Mouse (Mus musculus) limb, embryonic 10.5 days (tissue): ENCODE measurements around the gene Fitm2. TPM values are rescaled to one million over a fixed set of nuclear protein-coding genes. Genes with fewer than 3 reads are reported as not detected.
"Not testable (repeated sequence)": the region's sequence is repeated elsewhere in the genome, so short reads cannot be mapped to it uniquely, and the experiment has no call there.

Source experiments
- DNase-seq: peaks from one replicate; pipeline ENCODE4 v3.0.0-alpha.2; 2017; ENCODE audit warnings: low spot score
- H3K27ac ChIP-seq: fragments of 300-500 bp; sonication (generic); 2 replicates; pipeline ENCODE4 v1.5.1; 2016; ENCODE audit warnings: mild to moderate bottlenecking
- H3K27me3 ChIP-seq: fragments of 300-500 bp; sonication (generic); 2 replicates; pipeline ENCODE4 v1.6.1; 2016; ENCODE audit warnings: low read depth, mild to moderate bottlenecking; ENCODE audit not compliant: poor library complexity, severe bottlenecking
- H3K36me3 ChIP-seq: fragments of 300-500 bp; sonication (generic); 2 replicates; pipeline ENCODE4 v1.6.1; 2016; ENCODE audit warnings: mild to moderate bottlenecking, moderate library complexity
- H3K4me1 ChIP-seq: fragments of 300-500 bp; sonication (generic); 2 replicates; pipeline ENCODE4 v1.6.1; 2016
- H3K4me3 ChIP-seq: fragments of 300-500 bp; sonication (generic); 2 replicates; pipeline ENCODE4 v1.5.1; 2016; ENCODE audit warnings: mild to moderate bottlenecking, moderate library complexity
- H3K9me3 ChIP-seq: fragments of 300-500 bp; sonication (generic); replicated peaks from 2 replicates; pipeline ENCODE4 v1.6.1; 2016; ENCODE audit warnings: mild to moderate bottlenecking
- WGBS: fragments of 180-500 bp; shearing (Covaris S2); methylation state at CpG from one replicate; pipeline ENCODE4 v1.1.7; 2016; 5-methylcytosine and 5-hydroxymethylcytosine counted together
- polyA plus RNA-seq: library from polyadenylated mRNA; unstranded; fragments of >200 nt; fragmentation: Nextera tagmentation; extraction: Ambion mirVana; gene quantifications from 2 replicates; pipeline ENCODE4 v1.2.1, GENCODE M21; 2016

The Fitm2 gene
- polyA plus RNA-seq, 1 experiment from 2014 or later: 10.0 TPM

DNA sequence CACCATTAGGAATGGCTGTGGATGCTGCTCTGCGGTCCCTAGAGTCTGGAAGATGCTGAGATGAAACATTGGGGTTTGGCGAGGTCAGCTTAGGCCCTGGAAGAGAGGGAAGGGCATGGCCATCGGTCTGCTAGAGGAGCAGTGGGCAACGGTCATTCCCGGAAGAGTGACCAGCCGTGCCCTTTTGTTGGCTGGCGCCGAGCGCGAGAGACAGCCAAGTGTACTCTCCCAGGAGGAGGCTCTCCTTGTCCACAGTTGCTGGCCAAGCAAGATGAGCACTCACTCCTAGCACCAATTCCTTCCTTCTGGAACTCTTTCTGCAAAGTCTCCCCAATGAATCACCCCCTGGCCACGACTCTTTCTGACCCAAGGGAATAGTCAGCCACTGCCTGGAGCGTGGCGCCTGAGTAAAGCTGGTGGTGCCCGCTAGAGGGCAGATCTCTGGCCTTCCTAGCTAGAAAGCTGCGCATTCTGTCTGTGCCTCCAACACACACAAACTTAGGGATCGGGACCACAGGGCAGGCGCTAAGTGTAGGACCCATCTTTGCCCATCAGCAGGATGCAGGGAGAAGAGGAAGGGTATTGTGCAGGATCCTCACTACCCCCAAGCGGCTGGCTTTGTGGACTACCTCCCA lies 7.9 kb upstream of the Fitm2 start:
- H3K27me3 ChIP-seq: peaks cover 37% of the 10 kb centered on the region
- no peak overlapping the region for H3K27ac ChIP-seq
- H3K36me3 ChIP-seq: no peaks in the 10 kb centered on the region
- H3K4me1 ChIP-seq: peaks cover 16% of the 10 kb centered on the region
- 51% methylated on average over 18 of the region's 18 CpGs for whole genome bisulfite sequencing
- no peak overlapping the region for H3K4me3 ChIP-seq
- no peaks in the 10 kb centered on the region for H3K9me3 ChIP-seq
- DNase-seq: peak; percentile 45

DNA sequence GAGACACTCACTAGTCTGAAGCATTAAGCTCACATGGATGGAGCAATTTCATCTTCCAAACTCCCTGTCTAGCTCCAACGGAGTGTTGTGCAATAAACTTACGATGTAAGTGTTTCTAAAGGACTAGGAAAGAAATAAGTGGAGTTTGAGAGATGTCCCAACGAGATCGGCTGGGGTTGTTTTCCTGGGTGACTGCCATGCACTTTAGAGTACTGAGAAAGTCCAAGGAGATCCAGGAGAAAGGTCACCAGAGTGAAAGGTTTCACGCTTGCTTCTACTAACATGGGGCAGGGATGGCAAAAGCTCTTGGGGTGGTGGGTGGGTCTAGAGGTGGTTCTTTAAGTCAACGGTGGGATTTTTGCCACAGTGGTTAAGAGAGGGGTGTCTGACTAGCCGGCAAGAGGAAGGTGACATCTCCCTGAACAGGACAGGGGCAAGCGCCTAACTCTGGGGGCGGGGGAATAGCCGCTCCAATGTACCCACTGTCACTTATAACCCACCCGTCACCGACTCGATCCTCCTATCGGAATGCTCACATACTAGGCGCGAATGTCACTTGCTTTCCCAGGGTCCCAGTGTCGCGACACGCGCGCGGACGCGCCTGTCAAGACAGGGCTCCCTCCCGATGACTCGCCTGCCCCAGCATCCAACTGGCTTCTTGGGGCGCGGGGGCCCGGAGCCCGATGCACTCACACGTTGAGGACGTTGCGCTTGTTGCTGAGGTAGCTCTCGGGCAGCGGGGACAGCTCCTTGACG lies 541 bp downstream of the Fitm2 start:
- H3K27ac ChIP-seq: peak overlapping the region; percentile 88
- H3K4me3 ChIP-seq: peak overlapping the region; percentile 92
- H3K27me3 ChIP-seq: no peaks in the 10 kb centered on the region
- H3K9me3 ChIP-seq: no peaks in the 10 kb centered on the region
- WGBS: 6% methylated on average over 36 of the region's 36 CpGs
- H3K36me3 ChIP-seq: peaks cover 23% of the 10 kb centered on the region
- peaks cover 12% of the 10 kb centered on the region for H3K4me1 ChIP-seq
- no peak for DNase-seq

DNA sequence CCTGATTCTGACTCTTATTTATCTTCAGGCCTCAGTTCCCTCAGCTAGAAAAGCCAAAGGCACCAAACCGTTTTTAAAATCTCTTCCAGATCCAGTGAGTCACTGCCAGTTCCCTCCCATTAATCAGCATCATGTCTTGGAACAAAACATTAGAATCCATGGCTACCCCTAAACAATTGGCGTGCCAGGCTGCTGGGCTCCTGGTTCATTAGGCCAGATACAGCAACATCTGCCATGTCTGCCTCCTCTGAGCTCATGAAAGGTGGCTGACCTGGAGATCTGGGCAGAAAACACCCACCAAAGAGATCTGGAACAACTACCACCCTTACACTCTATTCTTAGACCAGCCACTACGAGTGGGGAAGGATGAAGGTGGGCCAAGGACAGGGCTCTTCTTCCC lies 1.3 kb downstream of the Fitm2 start:
- Histone ChIP-seq H3K9me3 (no peaks in the 10 kb centered on the region), H3K36me3 (peaks cover 23% of the 10 kb centered on the region), H3K4me1 (peaks cover 12% of the 10 kb centered on the region), H3K27me3 (no peaks in the 10 kb centered on the region), H3K27ac (no peak overlapping the region), H3K4me3 (peak overlapping the region; percentile 92; the same call in 1 of the 2 replicates)
- no peak for DNase-seq
- WGBS: 73% methylated on average over 3 of the region's 3 CpGs

DNA sequence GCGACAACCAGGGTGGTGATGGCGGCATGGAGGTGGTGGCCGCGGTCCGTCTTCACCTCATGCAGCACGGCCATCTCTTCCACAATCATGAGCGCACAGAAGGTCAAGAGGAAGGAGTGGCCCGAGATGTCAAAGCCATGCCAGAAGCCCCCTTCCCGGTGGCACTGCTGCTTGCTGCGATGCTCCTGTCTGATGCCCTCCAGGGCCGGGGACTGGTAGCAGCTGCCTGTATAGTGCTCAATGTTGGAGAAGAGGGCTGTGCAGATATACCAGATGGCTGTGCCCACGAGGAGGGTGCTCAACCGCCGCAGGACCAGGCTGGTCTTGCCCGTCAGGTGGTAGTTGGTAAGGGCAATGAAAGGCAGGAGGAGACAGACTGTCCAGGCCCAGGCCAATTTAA lies 2.7 kb downstream of the Fitm2 start:
- Histone ChIP-seq H3K27me3 (no peaks in the 10 kb centered on the region), H3K4me3 (no peak overlapping the region), H3K4me1 (peaks cover 12% of the 10 kb centered on the region), H3K27ac (no peak overlapping the region), H3K36me3 (peaks cover 23% of the 10 kb centered on the region), H3K9me3 (no peaks in the 10 kb centered on the region)
- WGBS: 96% methylated on average over 15 of the region's 15 CpGs
- no peak for DNase-seq

DNA sequence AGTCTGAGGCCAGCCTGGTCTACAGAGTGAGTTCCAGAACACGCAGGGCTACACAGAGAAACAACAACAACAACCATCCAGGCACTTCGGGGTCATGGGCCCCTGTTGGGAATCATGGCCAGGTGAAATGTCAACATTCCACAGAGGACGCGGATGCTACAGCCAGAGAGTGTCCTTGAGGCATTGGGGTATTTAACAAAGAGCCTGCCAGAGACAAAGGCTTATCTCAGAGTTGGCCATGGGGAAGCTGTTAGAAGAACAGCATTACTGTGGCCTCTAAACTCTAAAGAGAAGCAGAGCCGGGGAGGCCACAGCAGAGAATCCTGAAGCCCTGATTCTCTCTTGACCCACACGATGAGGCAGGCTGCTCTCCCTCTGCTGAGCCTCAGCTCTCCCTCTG lies 3.6 kb downstream of the Fitm2 start:
- 93% methylated on average over 6 of the region's 6 CpGs for WGBS

DNA sequence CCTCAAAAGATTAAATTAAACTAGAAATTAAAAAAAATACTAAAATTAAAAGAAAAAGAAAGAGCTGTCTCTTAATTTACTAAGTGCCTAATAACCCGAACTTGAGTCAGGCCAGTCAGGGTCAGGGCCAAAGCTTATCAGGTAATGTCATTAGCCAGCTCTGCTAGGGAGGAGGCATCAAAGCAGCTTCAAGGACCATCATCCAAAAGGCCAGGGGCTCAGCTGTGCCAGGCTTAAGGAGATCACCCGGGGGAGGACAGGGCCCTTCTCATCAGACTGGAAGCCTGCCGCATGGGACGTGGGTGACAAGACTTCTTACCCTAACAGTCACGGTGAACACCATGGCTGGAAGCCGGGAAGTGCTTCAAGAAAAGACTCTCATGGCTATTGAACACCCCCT lies 4.8 kb downstream of the Fitm2 start:
- peaks cover 12% of the 10 kb centered on the region for H3K4me1 ChIP-seq
- H3K4me3 ChIP-seq: no peak overlapping the region
- no peak overlapping the region for H3K27ac ChIP-seq
- 87% methylated on average over 6 of the region's 6 CpGs for WGBS
- no peaks in the 10 kb centered on the region for H3K27me3 ChIP-seq
- no peak for DNase-seq
- peaks cover 23% of the 10 kb centered on the region for H3K36me3 ChIP-seq
- H3K9me3 ChIP-seq: no peaks in the 10 kb centered on the region

More for the DNA sequence above, 3.6 kb downstream of the Fitm2 start:
- DNase-seq: no peak
- H3K9me3 ChIP-seq: no peaks in the 10 kb centered on the region
- H3K4me1 ChIP-seq: peaks cover 12% of the 10 kb centered on the region
- no peaks in the 10 kb centered on the region for H3K27me3 ChIP-seq
- H3K27ac ChIP-seq: no peak overlapping the region
- H3K36me3 ChIP-seq: peaks cover 23% of the 10 kb centered on the region
- H3K4me3 ChIP-seq: no peak overlapping the region

DNA sequence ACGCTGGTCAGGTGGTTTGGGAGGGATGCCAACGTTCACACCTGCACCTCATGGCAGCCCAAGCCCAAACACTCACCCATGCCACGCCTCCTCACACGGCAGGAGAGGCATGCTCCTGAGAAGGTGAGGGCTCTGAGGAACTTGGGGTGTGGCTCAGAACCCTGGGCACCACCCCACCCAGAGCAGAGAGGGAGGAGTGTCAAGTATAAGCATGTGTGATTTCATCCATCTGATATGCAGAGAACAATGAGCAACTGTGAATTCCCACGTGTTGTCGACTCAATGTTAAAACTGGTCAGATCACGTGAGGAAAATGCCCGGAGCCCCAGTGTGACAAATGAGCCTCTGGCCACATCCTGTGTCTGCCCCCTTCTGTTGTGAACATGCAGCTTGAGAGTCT lies 5.7 kb downstream of the Fitm2 start:
- 75% methylated on average over 8 of the region's 8 CpGs for WGBS
- H3K4me1 ChIP-seq: peaks cover 7% of the 10 kb centered on the region
- H3K9me3 ChIP-seq: no peaks in the 10 kb centered on the region
- H3K36me3 ChIP-seq: peaks cover 23% of the 10 kb centered on the region
- DNase-seq: no peak
- H3K27me3 ChIP-seq: no peaks in the 10 kb centered on the region
- H3K4me3 ChIP-seq: no peak overlapping the region
- no peak overlapping the region for H3K27ac ChIP-seq

DNA sequence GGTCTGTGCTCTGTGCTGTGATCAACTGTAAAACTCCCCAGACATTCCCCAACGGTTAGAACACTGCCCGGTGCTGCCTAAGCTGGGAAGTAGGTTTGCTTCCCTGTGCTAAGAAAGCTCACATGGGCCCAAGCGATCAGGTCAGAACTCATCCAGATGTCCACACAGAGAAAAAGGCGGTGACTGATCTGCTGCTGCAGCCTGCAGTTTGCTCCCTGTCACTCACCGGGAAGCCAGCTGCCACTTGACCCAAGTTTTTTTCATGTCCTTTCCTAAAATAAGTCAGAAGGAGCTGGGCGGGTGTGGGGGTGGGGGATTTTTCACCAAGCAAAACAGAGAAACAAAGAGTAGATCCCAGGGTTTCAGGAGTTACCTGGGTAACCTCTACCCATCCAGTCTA lies 7.9 kb downstream of the Fitm2 start:
- H3K27ac ChIP-seq: no peak overlapping the region
- no peak for DNase-seq
- WGBS: 73% methylated on average over 6 of the region's 6 CpGs

DNA sequence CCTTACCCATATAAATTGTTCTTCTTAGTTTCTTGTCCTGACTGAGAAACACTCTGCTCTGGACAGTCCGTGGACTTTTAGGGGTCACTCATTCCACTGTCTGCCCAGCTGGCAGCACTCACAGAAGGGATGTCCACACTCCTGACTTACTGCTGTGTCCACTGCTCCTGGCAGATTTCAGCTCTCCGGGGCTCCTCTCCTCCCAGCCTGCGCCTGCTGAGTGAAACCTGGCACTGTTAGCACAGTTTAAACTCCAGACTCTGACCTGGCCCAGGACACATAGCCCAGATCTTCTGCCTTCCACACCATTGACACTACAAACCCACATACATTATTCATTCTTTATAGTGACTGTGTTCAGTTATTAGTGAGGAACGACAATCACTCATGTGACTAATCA lies 8.4 kb downstream of the Fitm2 start:
- peaks cover 12% of the 10 kb centered on the region for H3K27me3 ChIP-seq
- H3K9me3 ChIP-seq: no peaks in the 10 kb centered on the region
- no peak overlapping the region for H3K4me3 ChIP-seq
- H3K4me1 ChIP-seq: no peaks in the 10 kb centered on the region
- H3K36me3 ChIP-seq: peaks cover 15% of the 10 kb centered on the region
- WGBS: 79% methylated on average over 4 of the region's 4 CpGs
- H3K27ac ChIP-seq: no peak overlapping the region
- DNase-seq: no peak

More for the DNA sequence above, 7.9 kb downstream of the Fitm2 start:
- H3K27me3 ChIP-seq: peaks cover 6% of the 10 kb centered on the region; the same call in 1 of the 2 replicates
- no peaks in the 10 kb centered on the region for H3K9me3 ChIP-seq
- H3K36me3 ChIP-seq: peaks cover 21% of the 10 kb centered on the region
- no peaks in the 10 kb centered on the region for H3K4me1 ChIP-seq
- no peak overlapping the region for H3K4me3 ChIP-seq

DNA sequence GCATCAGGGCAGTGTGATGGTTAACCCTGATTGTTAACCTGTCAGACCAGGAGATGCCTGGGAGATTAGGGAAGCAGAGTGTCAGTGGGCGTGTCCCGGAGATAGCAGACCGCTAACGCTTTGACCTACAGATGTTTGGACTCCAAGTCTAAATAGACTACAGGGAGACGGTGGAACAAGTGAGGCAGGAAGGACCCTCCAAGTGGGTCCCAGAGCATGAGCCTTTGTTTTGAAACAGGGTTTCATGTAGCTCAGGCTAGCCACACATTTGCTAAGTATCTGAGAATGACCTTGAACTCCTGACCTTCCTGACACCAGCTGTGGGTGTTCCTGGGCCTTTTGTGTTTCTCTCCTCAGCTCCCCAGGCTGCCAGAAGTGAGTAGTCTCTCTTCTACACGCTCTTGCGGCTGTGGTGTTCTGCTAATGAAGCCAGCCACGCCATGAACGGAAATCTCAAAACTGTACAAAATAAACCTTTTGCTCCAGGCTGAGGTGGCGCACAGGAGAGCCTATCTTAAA lies 9.1 kb downstream of the Fitm2 start:
- Histone ChIP-seq H3K9me3 (no peaks in the 10 kb centered on the region), H3K4me1 (no peaks in the 10 kb centered on the region), H3K27ac (no peak overlapping the region), H3K4me3 (no peak overlapping the region), H3K36me3 (peaks cover 8% of the 10 kb centered on the region), H3K27me3 (peaks cover 18% of the 10 kb centered on the region)
- DNase-seq: no peak
- 57% methylated on average over 10 of the region's 10 CpGs for WGBS

DNA sequence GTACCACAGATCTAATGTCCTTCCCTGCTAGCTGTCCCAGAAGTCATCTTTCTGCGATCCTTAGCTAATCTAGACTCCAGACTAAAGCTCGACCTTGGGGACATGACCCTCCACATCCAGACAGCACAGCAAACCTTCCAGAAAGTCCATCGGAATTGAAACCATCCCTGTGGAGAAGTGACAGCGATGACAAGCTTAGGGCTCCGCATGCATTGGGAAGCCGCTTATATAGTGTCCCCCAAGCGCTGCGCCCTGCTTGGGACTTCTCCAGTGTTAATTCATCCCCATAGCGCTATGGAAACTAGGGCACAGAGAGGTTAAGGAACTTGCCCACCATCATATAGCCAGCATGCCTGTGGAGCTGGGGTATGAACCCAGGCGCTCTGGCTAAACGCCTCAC lies 9.6 kb downstream of the Fitm2 start:
- WGBS: 74% methylated on average over 11 of the region's 11 CpGs
- Histone ChIP-seq H3K36me3 (peaks cover 5% of the 10 kb centered on the region), H3K4me3 (no peak overlapping the region), H3K9me3 (no peaks in the 10 kb centered on the region), H3K27ac (no peak overlapping the region), H3K4me1 (no peaks in the 10 kb centered on the region), H3K27me3 (peaks cover 24% of the 10 kb centered on the region)
- no peak for DNase-seq

DNA sequence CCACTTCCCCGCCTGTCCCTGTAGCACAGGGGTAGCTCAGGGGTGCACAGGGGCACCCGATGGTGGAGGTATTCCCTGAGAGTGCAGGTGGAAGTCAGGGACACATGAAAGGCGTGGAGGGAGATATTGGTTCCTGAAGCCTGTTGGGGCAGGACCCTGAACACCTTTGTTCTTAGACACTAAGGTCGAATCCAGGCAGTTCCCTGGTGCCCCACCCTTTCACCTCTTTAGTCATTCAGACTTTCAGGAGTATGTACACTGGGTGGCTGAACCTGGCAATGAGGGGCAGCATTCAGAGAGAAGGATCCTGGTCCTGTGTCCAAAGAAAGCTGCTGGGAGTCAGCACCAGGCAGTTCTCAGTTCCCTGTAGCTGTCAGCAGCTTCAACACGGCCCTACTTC lies 10.0 kb downstream of the Fitm2 start:
- 0 out of 2 replicates have a peak, but pooled peaks cover 2% of the 10 kb centered on the region for H3K36me3 ChIP-seq
- 81% methylated on average over 5 of the region's 5 CpGs for WGBS
- H3K9me3 ChIP-seq: no peaks in the 10 kb centered on the region
- no peak for DNase-seq
- peaks cover 26% of the 10 kb centered on the region for H3K27me3 ChIP-seq
- no peaks in the 10 kb centered on the region for H3K4me1 ChIP-seq
- no peak overlapping the region for H3K4me3 ChIP-seq
- no peak overlapping the region for H3K27ac ChIP-seq

DNA sequence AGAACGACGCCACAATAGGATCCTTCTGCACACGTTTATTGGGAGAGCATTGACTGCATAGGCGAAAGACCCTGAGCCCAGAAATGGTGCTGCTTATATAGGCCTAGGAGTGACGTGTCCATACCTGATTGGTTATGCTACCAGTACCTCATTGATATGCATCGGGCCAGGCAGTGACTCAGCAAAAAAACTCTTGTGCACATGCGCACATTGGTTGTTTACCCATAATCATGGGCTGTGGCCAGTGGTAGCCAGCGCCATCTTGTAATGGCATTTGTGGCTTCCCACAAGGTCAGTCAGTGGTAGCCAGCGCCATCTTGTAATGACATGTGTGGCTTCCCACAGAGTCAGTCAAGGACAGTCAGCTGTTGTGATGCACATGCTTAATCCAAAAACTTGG lies 11.1 kb downstream of the Fitm2 start:
- not testable (repeated sequence) for DNase-seq, H3K36me3 ChIP-seq, H3K9me3 ChIP-seq, H3K27ac ChIP-seq, H3K4me1 ChIP-seq, H3K4me3 ChIP-seq
- 95% methylated on average over 9 of the region's 9 CpGs for WGBS
- peaks cover 26% of the 10 kb centered on the region for H3K27me3 ChIP-seq
